Mouse (Mus musculus) G1E (cell line): ENCODE results near the gene Espnl.

Experiments used
- CTCF ChIP-seq: IDR thresholded peaks from 2 replicates; pipeline ENCODE4 v1.5.1; 2012; ENCODE audit warnings: low read depth, low read length, inconsistent platforms, mixed read lengths
- GATA1 ChIP-seq: IDR thresholded peaks from 2 replicates; pipeline ENCODE4 v1.6.1; 2012; ENCODE audit warnings: borderline replicate concordance, low read length, inconsistent platforms, mixed read lengths
- GATA2 ChIP-seq: IDR thresholded peaks from 2 replicates; pipeline ENCODE4 v1.6.1; 2012; ENCODE audit warnings: low read depth, low read length, inconsistent platforms, borderline replicate concordance
- POLR2AphosphoS5 ChIP-seq: IDR thresholded peaks from 2 replicates; pipeline ENCODE4 v1.6.1; 2012; ENCODE audit warnings: low read depth, low read length, inconsistent platforms; ENCODE audit not compliant: insufficient replicate concordance

GRCm38 (mm10) chr1:91277480-91277879 lies 44.4 kb upstream of the Espnl start:
- no peak for TF ChIP-seq CTCF
- TF ChIP-seq POLR2AphosphoS5, result no peak
- TF ChIP-seq GATA1, result no peak
- no peak for TF ChIP-seq GATA2
